Mouse (Mus musculus) large intestine, adult 2 months (tissue): ENCODE results near the gene Hibadh. TPM values are rescaled to one million over a fixed set of nuclear protein-coding genes. Genes with fewer than 3 reads are reported as not detected.

ENCODE experiments used
- DNase-seq: peaks from one replicate; pipeline ENCODE4 v3.0.0-alpha.2; 2012; ENCODE audit warnings: low read depth, low spot score
- WGBS: fragments of 180-500 bp; shearing (Covaris S2); methylation state at CpG from one replicate; pipeline ENCODE4 v1.1.7; 2018; 5-methylcytosine and 5-hydroxymethylcytosine counted together
- polyA plus RNA-seq: library from polyadenylated mRNA; depleted of rRNA; stranded (reverse); fragments of >200 nt; gene quantifications from 2 replicates; pipeline ENCODE4 v1.2.3, GENCODE M21; 2012

The Hibadh gene
- polyA plus RNA-seq, 1 experiment, result 25.8 TPM

- under 1% methylated on average over 28 of the region's 28 CpGs for WGBS
- no peak for DNase-seq
Measured at GRCm38 (mm10) chr6:52639546-52640223, 504 bp downstream of the Hibadh start.

- WGBS, result 30% methylated on average over 1 of the region's 1 CpGs
- DNase-seq, result no peak
Measured at GRCm38 (mm10) chr6:52638471-52639185, 1.6 kb downstream of the Hibadh start.

GRCm38 (mm10) chr6:52637337-52637736 is 2.9 kb downstream of the Hibadh start:
- 84% methylated on average over 4 of the region's 4 CpGs for WGBS
- no peak for DNase-seq

GRCm38 (mm10) chr6:52635395-52635794 is 4.8 kb downstream of the Hibadh start:
- no peak for DNase-seq
- WGBS, result 86% methylated on average over 2 of the region's 2 CpGs

- DNase-seq, result no peak
- WGBS, result 87% methylated on average over 4 of the region's 4 CpGs
Measured at GRCm38 (mm10) chr6:52630625-52631024, 9.6 kb downstream of the Hibadh start.

GRCm38 (mm10) chr6:52629180-52629579 is 11.0 kb downstream of the Hibadh start:
- no peak for DNase-seq
- WGBS, result 91% methylated on average over 4 of the region's 4 CpGs

GRCm38 (mm10) chr6:52626735-52627134 is 13.5 kb downstream of the Hibadh start:
- WGBS, result 89% methylated on average over 4 of the region's 4 CpGs
- DNase-seq, result no peak

- DNase-seq, result no peak
- WGBS, result 93% methylated on average over 3 of the region's 3 CpGs
Measured at GRCm38 (mm10) chr6:52623741-52624140, 16.4 kb downstream of the Hibadh start.

GRCm38 (mm10) chr6:52621731-52622480 is 18.3 kb downstream of the Hibadh start:
- DNase-seq, result no peak
- 59% methylated on average over 11 of the region's 11 CpGs for WGBS

GRCm38 (mm10) chr6:52620090-52620489 is 20.1 kb downstream of the Hibadh start:
- no peak for DNase-seq
- 44% methylated on average over 2 of the region's 2 CpGs for WGBS

- DNase-seq, result no peak
- 29% methylated on average over 6 of the region's 6 CpGs for WGBS
Measured at GRCm38 (mm10) chr6:52609626-52610352, 30.4 kb downstream of the Hibadh start.

- no peak for DNase-seq
- WGBS, result 75% methylated on average over 4 of the region's 4 CpGs
Measured at GRCm38 (mm10) chr6:52608121-52608520, 32.1 kb downstream of the Hibadh start.

GRCm38 (mm10) chr6:52606746-52607347 is 33.3 kb downstream of the Hibadh start:
- 85% methylated on average over 7 of the region's 7 CpGs for WGBS
- no peak for DNase-seq

GRCm38 (mm10) chr6:52601706-52602642 is 38.2 kb downstream of the Hibadh start:
- no peak for DNase-seq
- 28% methylated on average over 7 of the region's 7 CpGs for WGBS

- peak; percentile 40 for DNase-seq
- 10% methylated on average over 4 of the region's 4 CpGs for WGBS
Measured at GRCm38 (mm10) chr6:52601117-52601516, 39.1 kb downstream of the Hibadh start.

GRCm38 (mm10) chr6:52594752-52595151 is 45.4 kb downstream of the Hibadh start:
- no peak for DNase-seq
- 78% methylated on average over 1 of the region's 1 CpGs for WGBS

GRCm38 (mm10) chr6:52586564-52586963 is 53.6 kb downstream of the Hibadh start:
- no peak for DNase-seq

- no peak for DNase-seq
- WGBS, result 33% methylated on average over 8 of the region's 8 CpGs
Measured at GRCm38 (mm10) chr6:52584383-52584782, 55.8 kb downstream of the Hibadh start.

- no peak for DNase-seq
- WGBS, result 76% methylated on average over 4 of the region's 4 CpGs
Measured at GRCm38 (mm10) chr6:52581081-52581480, 59.1 kb downstream of the Hibadh start.
